10 mouse cellular contexts compared by ENCODE assay signal in genomic region chr19:29236658-29237385, GRCm38 (mm10). TPM values are rescaled to one million over a fixed set of nuclear protein-coding genes. Genes with fewer than 3 reads are reported as not detected.
DNase-seq lines count a peak whose midpoint lies in the region; ATAC-seq and TF ChIP-seq lines count a peak whose summit lies in the region.
"Had no signal": no experiment of that assay in that cellular context is flagged by ENCODE, and none has a peak within 500 bp of the region (broad histone marks: within the 10 kb centered on the region; RNA-seq: fewer than 3 reads in every experiment).

No protein-coding gene starts in this region.

- peak; percentile 10 for DNase-seq in kidney, postnatal 0 days (ENCODE audit: low spot score)
- DNase-seq in kidney, adult 18-20 months: no peak
- DNase-seq in T-cell, adult 2 months (ENCODE audit: low spot score): peak; percentile 54
- peak; percentile 85 for DNase-seq in splenic B cell, adult 2 months (ENCODE audit: low read depth, low spot score)
- DNase-seq in cerebellum, adult 18-20 months: no peak
- no peak for DNase-seq in cerebellum, adult 11 months
- DNase-seq in ovary, postnatal 10 days (ENCODE audit: low spot score): no peak
- DNase-seq: kidney, adult 8-10 months had no signal

- H3K4me2 ChIP-seq in kidney, postnatal 0 days (ENCODE audit: low read length): no peak overlapping the region
- 0 out of 2 replicates have a peak overlapping the region, but pooled peaks have one; percentile 38 for H3K4me2 ChIP-seq in intestine, postnatal 0 days (replicated peaks; ENCODE audit: low read depth)
- H3K4me2 ChIP-seq: limb, embryonic 15.5 days had no signal

- no peak overlapping the region for H3K27ac ChIP-seq in kidney, postnatal 0 days
- H3K27ac ChIP-seq in intestine, postnatal 0 days (ENCODE audit: low read depth, low read length): 0 out of 2 replicates have a peak overlapping the region, but pooled peaks have one; percentile 17
- H3K27ac ChIP-seq: limb, embryonic 15.5 days had no signal

- no peaks in the 10 kb centered on the region for H3K9me3 ChIP-seq in kidney, postnatal 0 days (replicated peaks; ENCODE audit: low read length)
- no peaks in the 10 kb centered on the region for H3K9me3 ChIP-seq in intestine, postnatal 0 days (ENCODE audit: control insufficient read depth)
- H3K9me3 ChIP-seq: limb, embryonic 15.5 days had no signal

- no peak overlapping the region for H3K9ac ChIP-seq in kidney, postnatal 0 days (ENCODE audit: low read depth, low read length)
- no peak overlapping the region for H3K9ac ChIP-seq in intestine, postnatal 0 days (ENCODE audit: low read depth, low read length)
- H3K9ac ChIP-seq: limb, embryonic 15.5 days had no signal

- no peak overlapping the region for H3K4me3 ChIP-seq in kidney, postnatal 0 days (replicated peaks; ENCODE audit: low read depth, low read length)
- H3K4me3 ChIP-seq in intestine, postnatal 0 days (ENCODE audit: low read depth, low read length): no peak overlapping the region
- H3K4me3 ChIP-seq: limb, embryonic 15.5 days had no signal

- 58% methylated on average over 9 of the region's 9 CpGs for WGBS in kidney, postnatal 0 days
- whole genome bisulfite sequencing in intestine, postnatal 0 days: 50% methylated on average over 9 of the region's 9 CpGs

- no peaks in the 10 kb centered on the region for H3K27me3 ChIP-seq in kidney, postnatal 0 days (ENCODE audit: insufficient read depth, low read length)
- no peaks in the 10 kb centered on the region for H3K27me3 ChIP-seq in intestine, postnatal 0 days (replicated peaks; ENCODE audit: control insufficient read depth, insufficient read depth, low read length)
- no peaks in the 10 kb centered on the region for H3K27me3 ChIP-seq in splenic B cell, adult 2 months (ENCODE audit: control insufficient read depth, insufficient read depth, low read length, poor library complexity, severe bottlenecking)
- H3K27me3 ChIP-seq: limb, embryonic 15.5 days had no signal

- ATAC-seq in kidney, postnatal 0 days (replicated peaks; ENCODE audit: low FRiP score, low read depth): no peak
- no peak for ATAC-seq in intestine, postnatal 0 days

- TF ChIP-seq CTCF in kidney, postnatal 0 days (IDR thresholded peaks at IDR 0.05; ENCODE audit: low read depth): no peak
- TF ChIP-seq CTCF in intestine, postnatal 0 days (IDR thresholded peaks at IDR 0.05; ENCODE audit: low read depth): no peak

- no peaks in the 10 kb centered on the region for H3K36me3 ChIP-seq in kidney, postnatal 0 days (ENCODE audit: insufficient read depth, low read length)
- no peaks in the 10 kb centered on the region for H3K36me3 ChIP-seq in intestine, postnatal 0 days (ENCODE audit: control insufficient read depth, insufficient read depth)
- no peaks in the 10 kb centered on the region for H3K36me3 ChIP-seq in splenic B cell, adult 2 months (ENCODE audit: control insufficient read depth, insufficient read depth, low read length, poor library complexity, severe bottlenecking)
- H3K36me3 ChIP-seq: limb, embryonic 15.5 days had no signal

- no peaks in the 10 kb centered on the region; the same call in 1 of the 2 replicates for H3K4me1 ChIP-seq in kidney, postnatal 0 days (replicated peaks; ENCODE audit: insufficient read depth, low read length)
- H3K4me1 ChIP-seq in intestine, postnatal 0 days (replicated peaks; ENCODE audit: control insufficient read depth, insufficient read depth, low read length): peaks cover 9% of the 10 kb centered on the region

RNA-seq across cellular contexts. Expression of gene Jak2, which starts 14.8 kb away (rescaled TPM):
- polyA plus RNA-seq in kidney, postnatal 0 days (2015; fragmentation: Nextera tagmentation; extraction: Ambion mirVana): 8.8 and 9.8 TPM in 2 replicates
- 11.2 and 11.7 TPM in 2 replicates for polyA plus RNA-seq in intestine, postnatal 0 days (2015; fragmentation: Nextera tagmentation; extraction: Ambion mirVana)

Comparison
In these comparisons a context has a peak if more than half of its experiments do, and no peak if none do; other contexts are left out.
1. DNase-seq: peak in kidney, postnatal 0 days (single experiment), T-cell, adult 2 months (single experiment) and splenic B cell, adult 2 months (single experiment); none in kidney, adult 18-20 months (single experiment), cerebellum, adult 18-20 months (0 of 2), cerebellum, adult 11 months (single experiment) and ovary, postnatal 10 days (single experiment).